Mouse (Mus musculus): Measurements from ENCODE around the gene Bicral.

Gene Bicral

DNA sequence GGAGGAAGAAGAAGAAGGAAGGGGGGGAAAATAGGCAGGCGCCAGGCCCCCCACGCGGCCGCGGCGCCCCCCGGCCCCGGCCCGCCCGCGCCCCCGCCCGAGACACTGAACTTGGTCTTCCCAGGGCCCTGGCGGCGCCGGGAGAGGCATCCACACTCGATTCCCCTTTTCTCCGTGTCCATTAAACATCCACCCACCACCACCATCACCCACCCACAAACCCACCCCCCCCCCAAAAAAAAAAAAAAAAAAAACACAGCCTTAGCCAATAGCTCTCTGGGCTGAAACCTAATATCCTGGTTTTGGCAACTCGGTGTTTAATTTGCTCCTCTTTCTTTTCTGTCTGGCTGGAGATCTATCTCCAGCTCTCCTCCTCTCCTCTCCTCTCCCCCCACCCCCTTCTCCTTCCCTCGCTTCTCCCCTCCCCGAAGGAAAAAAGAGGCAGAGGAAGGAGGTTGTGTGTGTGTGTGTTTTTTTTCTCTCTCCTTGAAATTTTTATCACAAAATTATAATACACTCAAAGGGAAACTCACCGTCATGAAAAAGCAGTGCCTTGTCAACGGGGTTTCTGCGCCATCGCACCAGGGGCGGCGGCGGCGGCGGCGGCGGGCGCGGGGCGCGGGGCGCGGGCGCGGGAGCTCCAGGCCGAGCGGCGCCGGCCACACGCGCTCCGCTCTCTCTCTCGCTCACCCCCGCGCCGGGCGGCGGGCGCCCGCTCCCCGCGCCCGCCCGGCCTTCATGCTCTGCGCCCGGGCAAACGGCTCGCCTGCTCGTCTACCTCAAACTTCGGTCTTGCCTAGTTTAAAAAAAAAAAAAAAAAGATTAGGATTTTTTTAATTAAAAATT is at the start of gene Bicral:
TSS of gene Bicral (minus strand) at position 580 of the 846 bp plus-strand sequence.
- TF ChIP-seq GATA4 (IDR thresholded peaks at IDR 0.05; ENCODE audit: insufficient replicate concordance, low read length): no peak

DNA sequence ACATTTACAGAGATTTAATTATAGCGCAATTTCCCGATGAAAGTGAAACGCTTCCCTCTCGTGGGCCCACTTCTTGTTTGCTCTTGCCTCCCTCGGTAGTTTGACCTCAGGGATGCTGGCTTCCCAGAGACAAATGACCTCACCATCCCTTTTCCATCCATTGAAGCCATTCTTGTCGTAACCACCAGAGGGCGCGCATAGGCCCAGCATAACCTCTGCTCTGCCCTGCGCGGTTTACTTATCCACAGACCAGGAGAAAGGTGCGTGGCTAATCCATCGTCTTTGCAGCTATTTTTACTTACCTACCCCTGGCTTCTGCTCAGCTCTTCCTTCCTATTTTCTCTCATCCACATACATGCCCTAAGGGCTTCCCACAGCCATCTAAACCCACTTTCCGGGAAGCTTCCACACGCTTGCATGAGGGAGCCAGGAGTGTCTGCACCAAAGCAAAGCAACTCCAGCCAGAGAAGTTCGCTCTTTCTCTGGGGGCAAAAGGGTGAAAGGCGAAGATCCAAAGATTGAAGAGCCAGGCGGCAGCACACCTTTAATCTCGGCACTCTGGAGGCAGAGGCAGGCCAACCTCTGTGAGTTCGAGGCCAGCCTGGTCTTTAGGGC is 45.7 kb upstream of the Bicral start:
- TF ChIP-seq GATA4 (IDR thresholded peaks at IDR 0.05; ENCODE audit: insufficient replicate concordance, low read length): no peak

DNA sequence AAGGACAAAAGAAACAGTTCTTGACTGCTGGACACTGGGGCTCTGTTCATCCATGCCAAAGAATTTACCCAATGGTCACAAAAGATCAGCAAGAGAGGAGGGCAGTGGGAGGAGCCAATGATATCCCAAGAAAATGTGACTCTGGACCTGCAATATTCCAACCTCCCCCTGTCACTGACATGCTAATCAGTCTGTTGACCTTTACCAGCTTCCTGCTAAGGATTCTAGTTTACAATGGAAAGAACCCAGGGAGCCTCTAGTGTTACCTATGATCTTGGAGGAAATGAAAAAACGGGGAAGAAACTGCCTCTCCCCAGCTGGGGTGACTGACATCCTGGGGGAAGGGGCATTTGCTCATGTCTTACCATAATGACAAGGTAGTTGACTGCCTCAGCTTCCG is 42.7 kb upstream of the Bicral start:
- no peak for TF ChIP-seq GATA4 (IDR thresholded peaks at IDR 0.05; ENCODE audit: insufficient replicate concordance, low read length)

DNA sequence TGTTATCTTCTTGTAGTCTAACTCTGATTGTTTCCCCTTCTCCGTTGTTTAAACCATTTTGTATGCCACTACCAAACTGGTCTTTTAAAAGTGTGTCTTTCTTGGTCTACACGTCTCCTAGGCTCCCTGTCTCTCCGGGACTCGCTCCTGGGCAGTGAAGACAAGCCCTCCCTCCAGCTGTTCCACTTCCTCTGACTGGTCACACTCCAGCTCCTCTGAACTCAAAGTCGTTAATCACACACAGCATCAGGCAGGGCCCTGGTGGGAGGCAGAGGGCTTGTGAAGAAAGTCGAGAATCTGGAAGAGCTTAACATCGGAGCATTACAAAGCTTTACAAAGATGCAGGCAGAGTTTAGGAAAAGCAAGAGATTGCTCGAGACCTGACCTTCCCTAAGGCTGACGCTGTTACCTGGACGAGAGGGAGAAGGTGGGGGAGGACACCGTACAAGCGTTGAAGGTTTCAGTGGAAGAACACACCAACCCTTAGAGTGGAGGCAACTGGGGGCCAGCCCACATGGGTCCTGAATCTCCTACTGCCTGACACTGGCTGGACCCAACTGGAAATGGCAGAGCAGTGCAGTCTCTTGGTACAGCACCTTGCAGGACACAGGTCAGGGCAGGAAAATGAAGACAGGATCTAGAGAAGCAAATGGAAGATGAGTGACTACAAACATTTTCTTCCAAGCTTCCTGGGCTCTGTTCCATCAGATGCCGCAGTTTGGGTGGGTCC is 39.1 kb upstream of the Bicral start:
- TF ChIP-seq GATA4 (IDR thresholded peaks at IDR 0.05; ENCODE audit: insufficient replicate concordance, low read length): no peak

DNA sequence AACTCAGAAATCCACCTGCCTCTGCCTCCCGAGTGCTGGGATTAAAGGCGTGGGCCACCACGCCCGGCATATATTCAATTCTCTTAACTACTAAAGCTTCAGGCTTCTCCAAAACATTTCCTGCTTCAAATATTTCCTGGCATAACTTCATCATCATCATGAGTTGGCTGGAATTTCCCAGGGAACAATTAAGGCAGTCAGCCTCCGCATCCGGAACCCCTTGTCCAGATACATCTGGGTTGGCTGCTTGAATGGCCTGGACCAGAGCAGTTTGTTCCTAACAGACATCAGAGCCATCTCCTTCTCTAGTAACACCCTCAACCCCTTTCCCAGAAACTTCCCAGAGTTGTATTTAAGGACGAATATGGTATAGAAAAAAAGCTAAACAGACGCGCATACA is 37.1 kb upstream of the Bicral start:
- no peak for TF ChIP-seq GATA4 (IDR thresholded peaks at IDR 0.05; ENCODE audit: insufficient replicate concordance, low read length)

DNA sequence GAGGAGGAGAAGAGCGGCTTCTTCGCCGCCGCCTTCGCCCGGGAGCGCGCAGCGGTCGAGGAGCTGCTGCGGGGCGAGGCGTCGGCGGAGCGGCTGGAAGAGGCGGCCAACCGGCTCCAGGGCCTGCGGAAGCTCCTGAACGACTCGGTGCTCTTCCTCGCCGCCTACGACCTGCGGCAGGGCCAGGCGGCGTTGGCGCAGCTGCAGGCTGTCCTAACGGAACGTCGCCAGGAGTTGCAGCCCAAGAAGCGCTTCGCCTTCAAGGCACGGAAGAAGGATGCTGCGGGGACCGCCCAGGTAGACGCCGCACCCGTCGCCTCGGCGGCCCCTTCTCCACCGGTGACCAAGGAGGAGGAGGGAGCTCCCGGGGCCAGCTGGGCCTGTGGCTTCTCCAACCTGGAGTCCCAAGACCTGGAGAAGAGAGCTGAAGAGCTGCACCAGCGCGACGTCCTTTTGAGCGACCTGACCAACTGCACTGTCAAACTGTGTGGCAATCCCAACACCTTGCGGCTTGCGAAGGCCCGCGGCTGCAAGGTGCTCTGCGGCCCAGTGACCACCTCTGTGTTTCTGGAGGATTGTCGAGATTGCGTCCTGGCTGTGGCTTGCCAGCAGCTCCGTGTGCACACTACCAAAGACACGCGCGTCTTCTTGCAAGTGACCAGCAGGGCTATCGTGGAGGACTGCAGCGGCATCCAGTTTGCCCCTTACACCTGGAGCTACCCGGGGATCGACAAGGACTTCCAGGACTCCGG is 32.7 kb upstream of the Bicral start:
- TF ChIP-seq GATA4 (IDR thresholded peaks at IDR 0.05; ENCODE audit: insufficient replicate concordance, low read length): no peak

DNA sequence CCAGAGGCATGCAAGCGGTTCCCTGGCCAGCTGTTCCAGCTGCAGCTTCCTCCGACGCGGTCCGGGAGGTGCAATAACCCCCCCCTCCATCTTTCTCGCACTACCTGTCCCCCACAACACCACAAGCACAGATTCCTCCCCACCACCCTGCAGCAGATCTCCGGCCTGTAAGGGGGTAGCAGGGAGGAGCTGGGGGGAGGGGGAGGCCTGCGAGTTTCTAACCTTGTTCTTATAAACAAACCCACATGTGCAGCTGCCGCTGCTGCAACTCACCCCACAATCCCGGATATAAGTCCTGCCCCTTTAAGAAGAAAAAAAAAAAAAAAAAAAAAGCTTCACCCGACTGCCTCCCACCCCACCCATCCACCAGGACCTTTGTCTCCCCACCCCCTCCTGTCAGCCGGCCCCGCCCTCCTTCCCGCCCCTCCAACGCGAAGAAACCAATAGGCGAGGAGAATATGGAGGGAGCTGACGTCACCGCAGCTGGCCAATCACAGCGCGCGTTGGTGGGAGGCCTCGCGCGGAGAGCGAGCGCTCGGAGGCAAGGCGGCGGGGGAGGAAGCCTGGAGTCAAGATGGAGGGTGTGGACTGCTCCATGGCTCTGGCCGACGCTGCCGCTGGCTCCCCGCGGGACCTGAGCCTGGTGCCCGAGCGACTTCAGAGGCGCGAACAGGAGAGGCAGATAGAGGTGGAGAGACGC is 32.0 kb upstream of the Bicral start, which contains the start of gene Tbcc:
TSS of gene Tbcc (plus strand) at position 569 of the 700 bp plus-strand sequence.
- no peak for TF ChIP-seq GATA4 (IDR thresholded peaks at IDR 0.05; ENCODE audit: insufficient replicate concordance, low read length)

DNA sequence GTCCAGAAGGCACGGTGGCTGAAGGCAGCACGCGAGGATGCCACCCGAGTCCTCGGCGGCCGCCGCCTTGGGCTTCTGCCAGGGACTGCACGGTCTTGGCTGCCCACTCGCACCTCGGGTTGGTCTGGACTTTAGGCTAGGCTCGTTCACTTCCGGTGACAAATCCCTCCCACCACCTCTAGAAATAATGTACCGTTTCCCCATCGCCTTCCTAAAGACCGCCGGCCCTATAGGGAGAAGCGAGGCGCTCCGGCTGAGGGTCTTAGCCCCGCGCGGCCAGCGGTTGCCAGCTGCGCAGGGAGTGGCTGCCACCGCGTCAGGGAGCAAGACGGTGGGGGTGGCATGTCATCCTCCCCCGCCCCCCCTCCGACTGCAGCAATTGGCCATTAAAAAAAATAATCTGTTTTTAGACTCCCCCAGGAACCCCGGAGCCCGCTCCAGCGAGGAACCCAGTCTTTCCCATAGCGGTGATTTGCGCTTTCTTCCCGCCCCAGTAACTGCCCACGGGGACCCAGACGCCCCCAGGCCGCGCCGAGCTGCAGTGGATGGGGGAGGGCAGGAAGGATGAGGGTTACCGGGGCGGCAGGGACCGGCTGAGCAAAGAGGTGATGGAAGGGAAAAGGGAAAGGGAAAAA is 31.3 kb upstream of the Bicral start:
- no peak for TF ChIP-seq GATA4 (IDR thresholded peaks at IDR 0.05; ENCODE audit: insufficient replicate concordance, low read length)

DNA sequence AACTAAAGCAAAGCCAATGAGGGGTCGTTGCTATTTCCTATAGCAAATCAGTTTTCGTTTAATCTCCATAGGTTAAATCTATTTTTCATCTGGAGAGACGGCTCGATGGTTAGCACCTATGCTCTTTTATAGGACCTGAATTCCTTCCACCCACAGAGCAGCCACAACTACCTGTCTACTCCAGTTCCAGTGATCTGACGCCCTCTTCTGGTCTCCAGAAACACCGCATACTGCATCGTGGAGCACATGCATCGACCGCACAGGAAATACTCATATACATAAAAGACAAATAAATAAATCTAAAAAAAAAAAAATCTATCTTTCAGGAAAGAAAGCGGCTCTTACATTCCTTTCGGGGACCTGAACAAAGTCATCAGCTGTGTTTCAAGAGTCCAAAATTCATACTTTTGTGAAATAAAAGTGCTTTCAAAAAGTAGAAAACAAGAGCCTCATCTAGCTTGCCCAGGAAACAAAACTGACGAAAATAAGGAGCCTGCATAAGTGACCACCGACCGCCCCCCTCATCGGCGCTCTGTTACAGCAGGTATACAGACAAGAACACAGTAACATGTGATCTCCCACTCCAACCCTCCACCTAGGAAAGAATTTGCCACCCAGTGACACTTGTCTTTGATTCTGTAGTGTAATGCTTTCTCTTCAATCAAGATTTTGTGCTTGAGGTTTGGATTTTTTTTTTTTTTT is 30.4 kb upstream of the Bicral start:
- TF ChIP-seq GATA4 (IDR thresholded peaks at IDR 0.05; ENCODE audit: insufficient replicate concordance, low read length): no peak

DNA sequence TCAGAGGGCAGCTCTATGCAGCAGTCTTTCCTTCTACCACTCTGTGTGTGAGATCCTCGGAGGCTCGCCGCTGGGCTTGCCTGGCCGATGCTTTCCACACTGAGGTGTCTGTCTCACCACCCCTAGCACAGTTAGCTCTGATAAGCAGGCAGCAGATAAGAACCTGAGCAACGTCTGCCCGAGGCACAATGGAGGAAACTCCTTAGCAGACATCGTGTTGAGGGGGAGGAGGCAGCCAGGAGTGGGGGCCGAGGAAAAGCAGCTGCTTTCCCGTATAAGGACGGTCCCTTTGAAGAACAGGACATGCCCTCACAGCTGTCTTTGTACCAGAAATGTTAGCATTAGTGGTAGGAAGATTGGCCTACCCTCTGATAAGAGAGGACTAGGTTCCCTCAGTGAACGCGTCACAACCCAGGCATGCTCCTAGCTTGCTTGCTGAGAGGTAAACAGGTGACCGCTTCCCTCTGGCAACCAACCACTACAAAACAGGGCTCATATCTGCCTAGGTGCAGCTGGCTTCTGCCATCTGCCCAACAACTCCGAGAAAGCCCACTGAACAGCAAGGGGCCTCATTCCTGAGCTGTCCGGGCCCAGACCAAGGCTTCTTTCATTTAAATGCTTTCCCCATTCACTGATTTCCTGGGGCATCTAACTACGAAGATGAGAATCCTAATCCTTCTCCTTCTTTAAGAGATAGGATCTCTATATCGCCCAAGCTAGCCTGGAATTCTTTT is 27.8 kb upstream of the Bicral start:
- TF ChIP-seq GATA4 (IDR thresholded peaks at IDR 0.05; ENCODE audit: insufficient replicate concordance, low read length): no peak

DNA sequence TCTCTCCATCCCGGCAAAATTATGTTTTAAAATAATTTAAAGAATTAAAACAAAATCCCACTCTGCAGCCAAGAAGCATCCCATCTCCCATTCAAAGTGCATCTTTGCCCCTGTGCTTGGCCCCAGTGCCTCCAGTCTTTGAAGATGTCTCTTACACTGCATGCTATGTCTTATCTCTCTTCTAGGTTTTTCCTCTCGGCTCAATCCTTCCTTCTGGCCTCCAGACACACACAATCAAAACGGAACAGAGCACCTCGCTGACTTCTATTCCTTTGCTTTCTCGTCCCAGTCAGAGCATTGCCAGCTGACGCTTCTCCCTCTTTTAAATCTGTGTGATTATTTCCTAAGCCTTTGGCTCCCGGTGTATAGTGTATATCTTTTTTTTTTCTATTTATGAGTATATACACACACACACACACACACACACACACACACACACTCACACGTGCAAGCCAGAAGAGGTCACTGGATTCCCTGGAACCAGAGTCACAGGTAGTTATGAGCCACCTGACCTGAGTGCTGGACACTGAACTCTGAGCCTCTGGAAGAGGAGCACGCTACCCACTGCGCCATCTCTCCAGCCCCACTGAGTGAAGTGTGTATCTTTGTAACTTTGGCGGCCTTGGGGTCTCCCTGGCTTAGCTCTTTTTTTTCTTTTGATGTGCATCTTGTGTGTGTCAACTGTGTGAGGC is 27.1 kb upstream of the Bicral start:
- TF ChIP-seq GATA4 (IDR thresholded peaks at IDR 0.05; ENCODE audit: insufficient replicate concordance, low read length): no peak

DNA sequence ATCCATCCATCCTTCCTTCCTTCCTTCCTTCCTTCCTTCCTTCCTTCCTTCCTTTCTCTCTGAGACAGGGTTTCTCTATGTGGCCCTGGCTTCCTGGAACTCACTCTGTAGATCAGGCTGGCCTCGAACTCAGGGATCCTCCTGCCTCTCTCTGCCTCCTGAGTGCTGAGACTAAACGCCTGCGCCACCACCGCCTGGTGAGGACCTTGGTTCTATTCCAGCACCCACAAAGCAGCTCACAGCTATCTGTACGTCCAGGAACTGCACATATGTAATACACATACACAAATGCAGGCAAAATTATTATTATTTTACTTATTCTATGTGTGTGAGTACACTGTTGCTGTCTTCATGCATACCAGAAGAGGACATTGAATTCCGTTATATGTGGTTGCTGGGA is 26.5 kb upstream of the Bicral start:
- no peak for TF ChIP-seq GATA4 (IDR thresholded peaks at IDR 0.05; ENCODE audit: insufficient replicate concordance, low read length)
